Mouse (Mus musculus) midbrain, embryonic 10.5 days (tissue): ENCODE measurements around the gene Socs1. TPM values are rescaled to one million over a fixed set of nuclear protein-coding genes. Genes with fewer than 3 reads are reported as not detected.
A peak's percentile ranks its signal among the peaks of the same experiment; 100 is the strongest.

Experiments
- DNase-seq: peaks from one replicate; pipeline ENCODE4 v3.0.0-alpha.2; 2017; ENCODE audit warnings: low spot score
- H3K27ac ChIP-seq: fragments of 300-500 bp; sonication (generic); replicated peaks from 2 replicates; pipeline ENCODE4 v1.5.1; 2016; ENCODE audit warnings: mild to moderate bottlenecking
- H3K27me3 ChIP-seq: fragments of 300-500 bp; sonication (generic); 2 replicates; pipeline ENCODE4 v1.6.1; 2016; ENCODE audit warnings: low read depth, mild to moderate bottlenecking; ENCODE audit not compliant: poor library complexity, severe bottlenecking
- H3K36me3 ChIP-seq: fragments of 300-500 bp; sonication (generic); 2 replicates; pipeline ENCODE4 v1.6.1; 2016; ENCODE audit warnings: mild to moderate bottlenecking, moderate library complexity
- H3K4me1 ChIP-seq: fragments of 300-500 bp; sonication (generic); 2 replicates; pipeline ENCODE4 v1.6.1; 2016
- H3K4me3 ChIP-seq: fragments of 300-500 bp; sonication (generic); 2 replicates; pipeline ENCODE4 v1.5.1; 2016; ENCODE audit warnings: mild to moderate bottlenecking, moderate library complexity
- H3K9me3 ChIP-seq: fragments of 300-500 bp; sonication (generic); replicated peaks from 2 replicates; pipeline ENCODE4 v1.6.1; 2016; ENCODE audit warnings: mild to moderate bottlenecking
- WGBS: fragments of 180-500 bp; shearing (Covaris S2); methylation state at CpG from one replicate; pipeline ENCODE4 v1.1.7; 2016; 5-methylcytosine and 5-hydroxymethylcytosine counted together
- polyA plus RNA-seq: library from polyadenylated mRNA; unstranded; fragments of >200 nt; fragmentation: Nextera tagmentation; extraction: Ambion mirVana; gene quantifications from 2 replicates; pipeline ENCODE4 v1.2.1, GENCODE M21; 2016

Socs1 gene
- polyA plus RNA-seq, result 2.4 and 2.7 TPM in 2 replicates

DNA sequence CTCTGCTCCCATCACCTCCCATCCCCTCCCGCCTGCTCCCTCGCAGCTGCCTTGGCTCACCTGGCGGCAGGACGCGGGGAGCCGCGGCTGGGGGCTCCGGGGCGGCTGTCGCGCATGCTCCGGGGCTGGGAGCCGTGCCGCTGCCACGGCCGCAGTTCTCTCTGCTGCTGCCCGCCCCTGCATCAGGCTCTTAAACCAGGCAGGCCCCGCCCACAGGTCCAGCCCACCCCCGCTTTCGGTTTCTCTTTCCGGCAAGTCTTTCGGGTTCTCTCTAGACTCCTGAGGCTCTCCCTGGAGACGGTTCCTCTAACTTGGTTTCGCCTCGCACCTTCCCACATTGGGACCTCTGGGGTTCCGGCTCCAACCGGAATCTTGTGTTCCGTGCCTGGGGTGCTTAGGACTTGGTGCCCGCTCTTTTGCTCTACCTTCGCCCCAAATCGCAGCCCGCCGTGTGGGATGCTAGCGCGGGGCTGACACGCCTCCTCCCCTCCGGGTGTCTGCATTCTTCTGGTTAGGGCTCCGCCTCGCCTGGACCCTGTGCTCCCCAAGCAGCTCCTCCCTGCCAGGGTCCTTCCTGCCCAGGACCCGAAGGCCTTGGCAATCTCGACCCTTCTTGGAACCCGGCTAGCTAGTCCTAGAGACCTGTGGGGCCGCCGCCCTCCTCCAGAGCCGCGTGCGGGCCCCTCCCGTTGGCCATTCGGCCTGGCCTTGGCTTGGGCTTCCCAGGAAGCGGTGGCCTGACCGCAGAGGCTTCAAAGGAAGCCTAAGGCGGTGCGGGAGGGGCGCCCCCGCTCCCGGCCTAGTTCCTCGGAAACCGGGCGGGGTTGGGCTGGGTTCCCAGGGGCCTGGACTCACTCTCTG, at the start of gene Socs1:
TSS of gene Socs1 (minus strand) at position 166 of the 861 bp plus-strand sequence.
- under 1% methylated on average over 59 of the region's 59 CpGs for WGBS
- Histone ChIP-seq H3K27me3 (peaks cover 33% of the 10 kb centered on the region), H3K4me1 (peaks cover 53% of the 10 kb centered on the region), H3K4me3 (peak within 1 kb of the TSS; percentile 77), H3K9me3 (no peaks in the 10 kb centered on the region), H3K27ac (peak within 1 kb of the TSS; percentile 90), H3K36me3 (no peaks in the 10 kb centered on the region)
- peak; percentile 91 for DNase-seq

DNA sequence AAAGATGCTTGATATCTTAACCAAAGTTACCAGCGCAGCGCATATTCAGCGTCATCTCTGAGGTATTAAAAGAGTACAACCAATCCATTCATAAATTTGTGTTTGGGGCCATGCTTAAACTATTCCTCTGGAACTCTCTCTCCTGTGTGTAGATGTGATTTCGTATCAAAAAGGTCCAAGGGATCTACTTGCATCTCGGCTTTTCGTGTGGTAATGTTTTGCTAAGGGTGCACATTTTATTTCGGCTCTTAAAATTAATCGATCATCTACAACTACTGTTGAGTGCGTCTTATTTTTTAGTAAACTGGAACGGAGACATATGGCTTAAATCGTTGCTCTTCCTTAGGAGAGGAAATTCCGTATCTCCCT, 49.2 kb upstream of the Socs1 start:
- peak overlapping the region; percentile 95 for H3K4me3 ChIP-seq
- peaks cover 12% of the 10 kb centered on the region for H3K27me3 ChIP-seq
- peaks cover 3% of the 10 kb centered on the region; the same call in 1 of the 2 replicates for H3K36me3 ChIP-seq
- no peak for DNase-seq
- no peaks in the 10 kb centered on the region for H3K9me3 ChIP-seq
- 12% methylated on average over 12 of the region's 12 CpGs for WGBS
- H3K27ac ChIP-seq, result peak overlapping the region; percentile 97
- H3K4me1 ChIP-seq, result peaks cover 39% of the 10 kb centered on the region

DNA sequence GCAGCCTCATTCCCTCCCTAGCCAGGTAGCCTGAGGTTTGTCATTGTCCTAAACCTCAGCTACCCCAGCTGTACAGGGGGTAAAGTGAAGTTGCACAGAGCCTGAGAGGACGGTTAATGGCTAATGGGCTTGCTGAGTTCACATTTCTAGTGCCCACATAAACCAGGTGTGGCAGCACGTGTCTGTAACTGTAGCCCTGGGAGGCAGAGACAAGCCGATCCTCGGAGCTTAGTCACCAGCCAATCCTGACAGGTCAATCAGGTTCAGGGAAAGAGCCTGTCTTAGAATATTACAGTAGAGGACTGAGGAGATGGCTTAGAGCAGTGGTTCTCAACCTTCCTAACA, 43.1 kb upstream of the Socs1 start:
- no peaks in the 10 kb centered on the region for H3K9me3 ChIP-seq
- 86% methylated on average over 4 of the region's 4 CpGs for WGBS

DNA sequence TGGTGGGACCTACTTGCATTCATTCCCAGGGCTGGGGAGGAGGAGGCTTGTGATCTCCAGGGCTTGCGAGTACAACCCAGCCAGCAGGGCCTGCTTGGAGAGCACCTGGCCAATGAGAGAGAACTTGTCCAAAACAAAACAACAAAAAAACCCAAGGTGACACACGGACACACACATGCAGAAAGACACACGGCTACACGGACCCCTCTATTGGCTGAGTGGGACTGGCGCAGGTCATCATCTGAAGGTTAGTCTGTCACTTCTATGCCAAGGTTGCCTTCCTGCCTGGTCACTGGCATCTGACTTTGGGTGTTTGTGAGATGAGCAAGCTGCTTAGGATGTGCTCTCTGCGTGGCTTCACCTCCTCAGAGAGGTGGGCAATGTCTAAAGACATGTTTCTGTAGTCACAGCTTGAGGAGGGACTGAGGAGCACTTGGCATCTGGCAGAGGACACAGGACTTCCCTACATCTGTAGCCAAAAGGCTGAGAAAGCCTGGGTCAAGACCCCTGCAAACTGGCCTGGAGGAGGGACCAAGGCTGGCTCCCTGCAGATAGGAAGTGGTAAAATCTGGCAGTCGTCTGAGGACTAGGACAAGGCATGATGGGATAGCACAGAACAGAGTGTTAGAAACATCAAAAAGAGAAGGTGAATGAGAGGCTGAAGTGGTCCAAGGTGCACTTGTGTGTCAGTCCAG, 42.6 kb upstream of the Socs1 start:
- no peak for DNase-seq
- no peak overlapping the region for H3K4me3 ChIP-seq
- H3K27me3 ChIP-seq, result no peaks in the 10 kb centered on the region
- 86% methylated on average over 7 of the region's 7 CpGs for WGBS
- H3K9me3 ChIP-seq, result no peaks in the 10 kb centered on the region
- no peaks in the 10 kb centered on the region for H3K36me3 ChIP-seq
- H3K4me1 ChIP-seq, result no peaks in the 10 kb centered on the region
- no peak overlapping the region for H3K27ac ChIP-seq

More for the DNA sequence above, 43.1 kb upstream of the Socs1 start:
- no peak for DNase-seq
- Histone ChIP-seq H3K4me1 (no peaks in the 10 kb centered on the region), H3K36me3 (no peaks in the 10 kb centered on the region), H3K27me3 (peaks cover 4% of the 10 kb centered on the region; the same call in 1 of the 2 replicates), H3K4me3 (no peak overlapping the region), H3K27ac (no peak overlapping the region)

DNA sequence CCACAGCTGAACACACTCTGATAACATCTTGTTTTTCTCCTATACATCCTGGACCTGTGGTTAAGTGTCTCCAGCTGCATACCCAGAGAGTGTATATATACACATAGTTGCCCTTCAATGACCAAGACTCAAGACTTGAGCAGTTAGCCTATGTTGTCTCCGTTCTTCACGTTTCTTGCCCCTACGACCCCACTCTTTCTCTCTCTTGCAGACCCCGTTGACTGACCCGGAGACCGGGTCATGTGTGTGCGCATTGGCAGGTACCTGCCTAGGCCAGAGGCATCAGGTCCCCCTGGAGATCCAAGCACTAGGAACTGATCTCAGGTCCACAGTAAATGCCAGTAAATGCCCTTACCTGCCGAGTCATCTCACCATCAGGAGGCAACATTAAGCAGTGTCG, 41.9 kb upstream of the Socs1 start:
- no peak overlapping the region for H3K27ac ChIP-seq
- H3K4me3 ChIP-seq, result no peak overlapping the region
- H3K9me3 ChIP-seq, result no peaks in the 10 kb centered on the region
- H3K36me3 ChIP-seq, result no peaks in the 10 kb centered on the region
- DNase-seq, result no peak
- 92% methylated on average over 9 of the region's 9 CpGs for WGBS
- no peaks in the 10 kb centered on the region for H3K4me1 ChIP-seq
- no peaks in the 10 kb centered on the region for H3K27me3 ChIP-seq

DNA sequence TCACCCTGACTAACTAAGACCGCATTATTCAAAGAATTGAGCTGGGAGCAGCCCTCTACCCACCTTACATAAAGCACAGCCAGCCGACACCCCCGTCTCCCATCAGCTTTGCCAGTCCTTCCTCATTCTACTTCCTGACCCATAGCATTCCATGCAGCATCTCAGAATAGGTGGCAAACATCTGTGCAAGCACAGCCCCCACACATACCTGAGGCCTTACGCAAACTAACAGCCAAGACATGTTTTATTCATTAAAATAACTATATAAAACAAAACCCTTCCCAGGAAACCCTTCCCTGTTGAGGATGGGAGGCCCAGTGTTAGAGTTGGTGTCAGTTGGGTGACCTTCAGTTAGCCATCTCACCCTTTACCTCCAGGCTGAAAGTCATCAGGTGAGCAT, 40.5 kb upstream of the Socs1 start:
- Histone ChIP-seq H3K27ac (no peak overlapping the region), H3K27me3 (no peaks in the 10 kb centered on the region), H3K4me3 (no peak overlapping the region), H3K36me3 (no peaks in the 10 kb centered on the region), H3K4me1 (no peaks in the 10 kb centered on the region), H3K9me3 (no peaks in the 10 kb centered on the region)
- WGBS, result 96% methylated on average over 4 of the region's 4 CpGs
- no peak for DNase-seq

DNA sequence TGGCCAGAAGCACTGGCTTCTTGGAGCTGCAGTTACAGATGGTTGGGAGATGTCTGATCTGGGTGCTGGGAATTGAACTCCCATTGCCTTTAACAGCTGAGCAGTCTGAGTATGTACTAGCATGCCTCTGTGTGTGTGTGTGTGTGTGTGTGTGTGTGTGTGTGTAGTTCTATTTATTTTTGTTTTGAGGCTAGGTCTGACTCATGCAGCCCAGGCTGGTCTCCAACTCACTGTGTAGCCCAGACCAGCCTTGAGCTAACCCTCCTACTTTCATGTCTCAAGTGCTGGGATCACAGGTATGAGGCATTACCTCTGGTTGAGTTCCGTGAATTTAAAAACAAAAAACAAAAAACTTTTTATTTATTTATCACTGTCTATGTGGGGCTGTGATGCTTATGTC, 39.2 kb upstream of the Socs1 start:
- WGBS, result 94% methylated on average over 1 of the region's 1 CpGs
- Histone ChIP-seq H3K36me3 (no peaks in the 10 kb centered on the region), H3K9me3 (no peaks in the 10 kb centered on the region), H3K27me3 (no peaks in the 10 kb centered on the region), H3K4me1 (no peaks in the 10 kb centered on the region), H3K4me3 (no peak overlapping the region), H3K27ac (no peak overlapping the region)
- no peak for DNase-seq

DNA sequence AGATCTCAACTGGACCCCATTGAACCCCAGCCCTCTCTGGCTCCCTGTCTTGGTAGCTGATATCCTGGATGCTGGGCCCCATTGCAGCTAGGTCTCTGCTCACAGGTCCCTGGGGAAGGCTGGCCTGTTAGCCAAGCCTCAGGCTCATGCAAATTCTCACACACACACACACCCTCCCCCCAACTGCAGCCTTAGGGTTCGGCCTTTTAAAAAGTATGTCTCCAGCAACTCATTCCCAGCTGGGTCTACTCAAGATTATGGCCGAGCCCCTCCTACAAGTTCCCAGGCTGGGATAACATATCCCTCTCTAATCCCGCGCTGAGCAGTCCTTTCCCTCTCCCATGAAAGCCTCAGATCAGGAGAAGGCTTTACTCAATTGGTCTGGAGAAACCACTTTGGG, 36.1 kb upstream of the Socs1 start:
- Histone ChIP-seq H3K27ac (no peak overlapping the region), H3K27me3 (no peaks in the 10 kb centered on the region), H3K36me3 (no peaks in the 10 kb centered on the region), H3K4me3 (no peak overlapping the region), H3K4me1 (no peaks in the 10 kb centered on the region), H3K9me3 (no peaks in the 10 kb centered on the region)
- no peak for DNase-seq
- 73% methylated on average over 4 of the region's 4 CpGs for WGBS

DNA sequence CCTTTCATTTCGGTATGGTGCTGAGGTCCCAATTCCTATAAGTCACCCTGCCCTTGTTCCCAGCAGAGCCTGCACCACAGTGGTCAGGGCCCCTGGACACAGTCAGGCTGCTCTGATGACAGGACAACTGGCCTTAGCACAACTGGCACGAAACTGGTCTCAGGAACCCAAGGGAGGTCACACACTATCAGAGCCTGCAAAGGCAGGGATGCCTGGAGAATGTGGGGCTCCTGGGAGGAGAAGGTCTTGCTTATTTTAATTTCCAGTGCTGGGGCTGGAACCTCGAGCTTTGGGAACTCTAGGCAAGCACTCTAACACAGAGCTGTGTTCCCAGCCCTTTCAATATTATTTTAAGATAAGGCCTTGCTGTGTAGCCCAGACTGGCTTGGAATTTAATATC, 34.6 kb upstream of the Socs1 start:
- H3K36me3 ChIP-seq, result no peaks in the 10 kb centered on the region
- H3K27me3 ChIP-seq, result no peaks in the 10 kb centered on the region
- no peak overlapping the region for H3K4me3 ChIP-seq
- no peaks in the 10 kb centered on the region for H3K4me1 ChIP-seq
- H3K9me3 ChIP-seq, result no peaks in the 10 kb centered on the region
- H3K27ac ChIP-seq, result no peak overlapping the region
- DNase-seq, result no peak
- WGBS, result 69% methylated on average over 3 of the region's 3 CpGs

DNA sequence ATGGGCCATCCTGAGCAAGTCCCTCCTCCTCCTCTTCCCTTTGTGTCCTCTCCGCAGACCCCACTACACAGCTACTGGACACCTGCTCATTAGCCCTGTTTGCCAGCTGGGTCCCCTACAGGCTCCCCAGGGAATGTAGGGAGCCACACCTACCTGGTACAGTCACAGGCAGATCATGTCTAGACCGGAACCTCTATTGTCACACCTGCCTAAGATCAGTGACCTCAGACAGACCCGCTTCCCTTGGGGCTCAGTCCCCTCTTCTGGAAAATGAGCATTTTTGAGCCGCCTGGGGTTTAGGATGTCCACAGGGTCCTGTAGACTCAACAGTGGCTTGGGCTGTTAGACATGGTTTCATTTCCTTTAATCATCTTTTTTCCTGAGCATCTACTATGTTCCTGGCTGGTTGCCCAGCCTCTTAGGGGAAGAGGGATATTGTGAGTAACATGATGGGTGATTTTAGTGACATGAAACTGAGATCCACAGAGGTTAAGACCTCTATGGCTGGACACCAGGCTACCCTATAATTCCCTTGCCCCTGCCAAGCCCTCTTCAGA, 33.3 kb upstream of the Socs1 start:
- Histone ChIP-seq H3K27ac (no peak overlapping the region), H3K4me3 (no peak overlapping the region), H3K4me1 (no peaks in the 10 kb centered on the region), H3K9me3 (no peaks in the 10 kb centered on the region), H3K36me3 (no peaks in the 10 kb centered on the region), H3K27me3 (no peaks in the 10 kb centered on the region)
- no peak for DNase-seq
- 80% methylated on average over 4 of the region's 4 CpGs for WGBS

DNA sequence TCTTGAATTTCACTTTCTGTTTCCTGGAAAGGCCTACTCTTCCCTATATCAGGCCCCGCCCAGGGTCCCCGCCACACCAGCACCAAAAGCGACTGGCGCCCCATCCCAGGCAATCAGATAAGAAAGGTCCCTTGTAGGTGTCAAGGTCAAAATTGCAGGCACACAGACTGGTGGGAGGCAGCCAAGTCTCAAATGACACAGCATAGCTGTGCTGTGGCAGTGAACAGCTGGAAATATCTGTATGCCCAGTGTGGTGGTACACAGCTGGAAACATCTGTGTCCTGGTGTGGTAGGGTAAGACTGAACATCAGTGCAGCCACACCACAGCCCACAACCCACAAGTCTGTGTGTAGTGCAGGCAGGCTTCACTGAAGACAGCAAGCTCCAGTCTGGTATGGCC, 29.5 kb upstream of the Socs1 start:
- no peaks in the 10 kb centered on the region for H3K9me3 ChIP-seq
- no peaks in the 10 kb centered on the region for H3K36me3 ChIP-seq
- WGBS, result 92% methylated on average over 4 of the region's 4 CpGs
- H3K27me3 ChIP-seq, result no peaks in the 10 kb centered on the region
- H3K4me3 ChIP-seq, result no peak overlapping the region
- no peaks in the 10 kb centered on the region for H3K4me1 ChIP-seq
- no peak overlapping the region for H3K27ac ChIP-seq
- DNase-seq, result no peak

DNA sequence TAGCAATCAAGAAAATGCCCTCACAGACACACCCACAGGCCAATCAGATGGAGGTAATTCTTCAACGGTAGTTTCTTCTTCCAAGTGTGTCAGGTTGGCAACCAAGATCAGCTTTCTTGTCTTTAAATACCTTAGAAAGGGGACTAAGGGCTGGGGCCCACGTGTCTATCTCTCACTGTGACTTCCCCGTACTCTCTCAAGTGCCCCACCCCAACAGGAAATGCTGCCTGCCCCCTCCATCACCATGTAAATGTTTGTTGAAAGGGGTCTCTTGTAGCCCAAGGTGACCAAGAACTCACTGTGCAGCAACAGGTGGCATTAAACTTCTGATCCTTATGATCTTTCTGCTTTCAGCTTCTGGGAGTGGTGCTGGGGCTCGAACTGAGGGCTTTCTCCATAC, 28.4 kb upstream of the Socs1 start:
- 78% methylated on average over 4 of the region's 4 CpGs for WGBS
- no peak overlapping the region for H3K4me3 ChIP-seq
- no peaks in the 10 kb centered on the region for H3K4me1 ChIP-seq
- no peaks in the 10 kb centered on the region for H3K9me3 ChIP-seq
- H3K27me3 ChIP-seq, result no peaks in the 10 kb centered on the region
- no peaks in the 10 kb centered on the region for H3K36me3 ChIP-seq
- H3K27ac ChIP-seq, result no peak overlapping the region
- DNase-seq, result no peak

DNA sequence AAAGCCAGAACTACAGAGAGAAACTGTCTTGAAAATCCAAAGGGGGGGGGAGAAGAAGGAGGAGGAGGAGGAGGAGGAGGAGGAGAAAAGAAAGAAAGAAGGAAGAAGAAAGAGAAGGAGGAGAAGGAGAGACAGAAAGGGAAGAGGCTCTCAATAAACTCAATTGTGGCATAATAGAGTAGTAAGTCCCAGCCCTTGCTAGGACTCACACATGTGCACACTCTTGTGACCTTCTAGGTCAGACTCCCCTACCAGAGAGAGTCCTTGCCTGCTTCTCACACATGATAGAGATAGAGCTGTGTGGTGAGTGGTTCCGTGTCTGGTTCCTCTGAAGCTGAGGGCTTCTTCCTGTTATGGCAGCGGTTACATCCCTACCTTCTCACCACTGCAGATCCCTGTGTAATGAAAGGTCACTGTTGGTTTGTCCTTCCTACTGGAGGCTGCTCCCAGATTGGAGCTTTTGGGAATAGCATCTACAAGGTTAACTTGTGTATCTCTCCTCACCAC, 27.6 kb upstream of the Socs1 start, which contains the start of gene Gm11172:
TSS of gene Gm11172 (plus strand) at position 51 of the 507 bp plus-strand sequence.
- DNase-seq, result no peak
- no peaks in the 10 kb centered on the region for H3K4me1 ChIP-seq
- H3K27ac ChIP-seq, result no peak within 1 kb of the TSS
- H3K4me3 ChIP-seq, result no peak within 1 kb of the TSS
- H3K27me3 ChIP-seq, result no peaks in the 10 kb centered on the region
- WGBS, result 93% methylated on average over 2 of the region's 2 CpGs
- H3K9me3 ChIP-seq, result no peaks in the 10 kb centered on the region
- no peaks in the 10 kb centered on the region for H3K36me3 ChIP-seq
